Mouse (Mus musculus) bone marrow, adult 2 months (tissue): ENCODE data around the gene Rarb. TPM values are rescaled to one million over a fixed set of nuclear protein-coding genes. Genes with fewer than 3 reads are reported as not detected.

Experiments used
- H3K27ac ChIP-seq: fragments of 200-500 bp; 2 replicates; pipeline ENCODE4 v1.5.1; 2012; ENCODE audit warnings: low read depth, mild to moderate bottlenecking, control low read depth, inconsistent platforms, low read length; ENCODE audit not compliant: control insufficient read depth, poor library complexity, insufficient read depth
- H3K4me1 ChIP-seq: fragments of 200-500 bp; 2 replicates; pipeline ENCODE4 v1.6.1; 2011; ENCODE audit warnings: low read length; ENCODE audit not compliant: control insufficient read depth, insufficient read depth
- H3K4me3 ChIP-seq: fragments of 200-500 bp; replicated peaks from 2 replicates; pipeline ENCODE3; 2011; ENCODE audit warnings: mild to moderate bottlenecking, low read depth, low read length, control low read depth; ENCODE audit not compliant: control insufficient read depth
- CTCF ChIP-seq: fragments of 200-500 bp; IDR thresholded peaks from 2 replicates; pipeline ENCODE4 v1.5.1; 2011; ENCODE audit warnings: low read length, control low read depth; ENCODE audit not compliant: control insufficient read depth, insufficient read depth
- POLR2A ChIP-seq: fragments of 200-500 bp; IDR thresholded peaks from 2 replicates; pipeline ENCODE4 v1.6.1; 2011; ENCODE audit warnings: low read depth, mild to moderate bottlenecking, control low read depth, low read length, borderline replicate concordance; ENCODE audit not compliant: control insufficient read depth
- WGBS: fragments of 180-500 bp; shearing (Covaris S2); methylation state at CpG from one replicate; pipeline ENCODE4 v1.1.7; 2018; 5-methylcytosine and 5-hydroxymethylcytosine counted together
- polyA plus RNA-seq: library from polyadenylated mRNA; stranded (reverse); fragments of >200 nt; gene quantifications from 2 replicates; pipeline ENCODE4 v1.2.4, GENCODE M21; 2011; ENCODE audit warnings: low replicate concordance; ENCODE audit not compliant: missing spikeins, insufficient read depth, insufficient read length

The Rarb gene
- polyA plus RNA-seq, 1 experiment = not detected

DNA sequence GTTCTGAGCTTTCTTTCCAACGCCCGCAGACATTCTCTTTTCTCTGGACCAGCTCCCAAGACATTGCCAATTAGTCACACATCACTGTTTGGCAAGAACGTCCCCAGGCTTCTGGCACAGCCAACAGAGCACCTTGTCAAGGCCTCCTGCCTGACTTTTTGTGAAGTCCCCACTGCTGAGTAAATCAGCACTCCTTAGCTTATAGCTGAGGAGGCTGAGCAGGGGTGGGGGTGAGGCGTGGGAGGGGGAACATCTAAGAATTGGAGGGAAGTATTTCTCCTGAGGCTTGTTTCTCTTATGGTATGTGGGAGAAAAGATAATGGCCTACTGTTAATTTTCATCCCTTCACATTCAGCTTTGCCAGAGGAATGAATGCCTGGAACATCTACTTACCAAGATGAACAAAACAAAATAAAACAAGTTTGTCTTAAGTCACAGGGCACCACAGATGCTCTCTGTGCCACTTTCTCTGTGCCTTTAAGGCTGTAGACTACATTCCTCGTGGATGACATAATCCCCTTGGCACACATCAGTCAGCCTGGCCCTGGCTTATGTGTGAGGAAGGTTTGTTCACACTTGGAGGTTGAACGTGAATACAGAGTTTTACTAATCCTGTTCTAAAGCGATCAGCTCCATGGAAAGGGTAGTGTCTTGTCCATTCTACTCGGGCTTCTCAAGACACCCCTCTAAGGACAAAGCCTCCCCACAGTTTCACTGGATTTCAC is 335.1 kb downstream of the Rarb start:
- Histone ChIP-seq H3K4me3 (no peak overlapping the region), H3K27ac (no peak overlapping the region), H3K4me1 (no peaks in the 10 kb centered on the region)
- WGBS = 78% methylated on average over 8 of the region's 8 CpGs
- TF ChIP-seq POLR2A = no peak
- TF ChIP-seq CTCF = no peak

DNA sequence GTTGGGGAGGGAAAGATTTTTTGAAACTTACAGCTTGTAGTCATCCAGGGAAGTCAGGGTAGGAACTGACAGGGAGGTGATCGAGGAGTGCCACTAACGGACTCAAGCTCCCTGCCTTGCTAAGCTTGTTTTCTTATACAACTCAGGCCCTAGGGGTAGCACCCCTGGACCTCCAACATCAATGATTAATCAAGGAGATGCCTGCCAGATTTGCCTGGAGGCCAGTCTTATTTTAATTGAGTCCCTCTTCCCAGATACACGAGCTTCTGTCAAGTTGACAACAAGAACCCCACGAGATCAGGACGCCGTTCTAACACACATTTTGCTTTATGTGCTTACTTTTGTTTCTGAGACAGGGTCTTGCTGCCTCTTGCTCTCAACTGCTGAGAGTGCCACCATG is 338.3 kb downstream of the Rarb start:
- WGBS = 71% methylated on average over 6 of the region's 6 CpGs

DNA sequence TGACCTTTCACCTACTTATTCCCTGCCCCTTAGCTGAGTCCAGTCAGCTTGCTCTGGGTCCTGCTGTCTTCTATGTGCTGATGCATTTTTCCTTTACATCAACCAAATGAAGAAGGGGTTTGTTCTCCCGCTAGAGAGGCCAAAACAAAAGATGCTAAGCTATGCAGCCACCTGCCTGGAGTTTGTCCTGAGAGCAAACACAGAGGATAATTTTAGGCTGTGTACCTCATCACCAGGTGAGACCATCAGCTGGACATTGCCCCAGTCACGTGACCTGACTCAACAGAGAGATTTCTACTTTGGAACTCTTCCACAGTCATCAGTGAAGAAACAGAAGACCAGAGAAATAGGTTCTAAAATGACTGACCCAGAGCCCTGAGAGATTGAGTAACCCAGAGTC is 339.4 kb downstream of the Rarb start:
- Histone ChIP-seq H3K4me1 (no peaks in the 10 kb centered on the region), H3K27ac (no peak overlapping the region), H3K4me3 (no peak overlapping the region)
- WGBS = 68% methylated on average over 2 of the region's 2 CpGs
- TF ChIP-seq POLR2A (no peak), CTCF (no peak)

More for the DNA sequence above, 338.3 kb downstream of the Rarb start:
- H3K4me3 ChIP-seq = no peak overlapping the region
- no peak overlapping the region for H3K27ac ChIP-seq
- no peaks in the 10 kb centered on the region for H3K4me1 ChIP-seq
- TF ChIP-seq CTCF (no peak), POLR2A (no peak)

DNA sequence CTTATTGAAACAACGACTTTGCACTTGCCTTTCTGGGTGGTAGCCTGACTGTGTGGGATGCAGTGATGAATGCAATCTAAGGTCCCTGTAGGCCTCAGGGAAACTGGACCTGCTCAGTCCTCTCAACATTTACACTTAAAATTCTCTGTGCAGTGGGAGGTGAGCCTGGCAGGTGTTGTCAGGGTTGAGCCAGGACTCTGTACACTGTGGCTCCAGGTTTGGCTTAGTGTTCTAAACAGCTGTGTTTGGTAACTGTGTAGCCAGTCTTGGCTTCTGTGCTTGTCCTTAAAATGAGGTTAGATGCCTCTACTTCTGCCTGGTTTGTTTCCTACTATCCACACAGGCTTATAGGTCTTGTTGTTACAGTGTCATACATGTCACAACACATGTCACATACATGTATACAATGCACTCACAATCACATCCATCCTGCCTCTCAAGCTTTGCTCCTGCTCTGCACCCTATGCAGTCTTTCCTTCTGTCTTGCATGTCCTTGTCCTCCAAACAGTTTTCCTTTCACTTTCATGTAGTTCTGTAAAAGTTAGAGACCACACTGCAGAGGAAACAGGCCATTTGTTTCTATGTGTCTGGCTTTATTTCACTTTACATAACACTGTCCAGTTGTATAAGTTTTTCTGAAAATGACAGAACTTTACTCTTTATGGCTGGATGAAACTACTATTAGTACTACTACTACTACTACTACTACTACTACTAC is 340.2 kb downstream of the Rarb start:
- WGBS = 81% methylated on average over 1 of the region's 1 CpGs
- H3K4me3 ChIP-seq = no peak overlapping the region
- no peak overlapping the region for H3K27ac ChIP-seq
- no peaks in the 10 kb centered on the region for H3K4me1 ChIP-seq
- TF ChIP-seq POLR2A (no peak), CTCF (no peak)

DNA sequence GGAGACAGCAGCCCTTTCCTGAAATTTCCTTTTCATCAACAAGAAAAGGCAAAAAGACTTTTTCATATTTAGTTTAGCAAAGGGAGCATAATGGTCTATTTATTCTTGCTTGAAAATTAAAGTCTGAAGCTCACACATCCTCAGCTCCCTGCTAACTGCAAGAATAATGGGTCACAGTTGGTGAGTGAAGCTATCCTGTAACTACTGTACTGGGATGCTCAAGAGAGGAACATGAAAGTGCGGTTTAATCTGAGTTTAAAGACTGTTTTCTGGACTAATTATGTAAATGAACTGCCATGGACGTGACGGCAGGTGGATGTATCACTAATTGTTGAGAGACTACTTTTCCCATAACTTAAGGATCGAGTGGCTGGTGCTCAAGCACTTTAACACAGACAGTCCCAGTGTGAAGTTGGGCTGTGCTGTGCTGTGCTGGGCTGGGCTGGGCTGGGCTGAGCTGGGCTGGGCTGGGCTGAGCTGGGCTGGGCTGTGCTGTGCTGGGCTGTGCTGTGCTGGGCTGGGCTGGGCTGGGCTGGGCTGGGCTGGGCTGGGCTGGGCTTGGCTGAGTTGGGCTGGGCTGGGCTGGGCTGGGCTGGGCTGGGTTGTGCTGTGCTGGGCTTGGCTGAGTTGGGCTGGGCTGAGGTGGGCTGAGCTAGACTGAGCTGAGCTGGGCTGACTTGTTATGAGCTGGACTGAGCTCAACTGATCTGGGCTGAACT is 370.5 kb downstream of the Rarb start:
- Histone ChIP-seq H3K4me1 (no peaks in the 10 kb centered on the region), H3K27ac (no peak overlapping the region), H3K4me3 (no peak overlapping the region)
- 48% methylated on average over 4 of the region's 4 CpGs for WGBS
- TF ChIP-seq CTCF (no peak), POLR2A (no peak)

DNA sequence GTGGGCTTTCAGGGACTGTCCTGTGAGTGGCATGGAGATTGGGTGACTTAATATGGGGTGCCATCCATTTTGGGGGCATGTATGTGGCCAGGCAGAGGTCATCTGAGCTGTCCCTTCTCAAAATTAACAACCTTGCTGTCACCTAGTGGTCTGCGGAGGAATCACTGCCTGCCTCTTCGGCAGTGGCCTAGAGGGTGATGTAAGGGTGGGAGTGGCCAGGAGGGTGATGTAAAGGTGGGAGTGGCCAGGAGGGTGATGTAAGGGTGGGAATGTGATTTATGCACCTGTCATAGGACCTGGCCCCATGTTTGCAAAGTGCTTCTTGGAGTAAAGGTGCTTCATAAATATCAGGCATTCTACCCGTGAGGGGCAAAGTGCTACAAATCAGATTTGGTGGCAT is 371.4 kb downstream of the Rarb start:
- no peak for TF ChIP-seq POLR2A
- peak; percentile 30 for TF ChIP-seq CTCF
- H3K27ac ChIP-seq = no peak overlapping the region
- H3K4me3 ChIP-seq = no peak overlapping the region
- H3K4me1 ChIP-seq = no peaks in the 10 kb centered on the region
- 33% methylated on average over 3 of the region's 3 CpGs for WGBS

DNA sequence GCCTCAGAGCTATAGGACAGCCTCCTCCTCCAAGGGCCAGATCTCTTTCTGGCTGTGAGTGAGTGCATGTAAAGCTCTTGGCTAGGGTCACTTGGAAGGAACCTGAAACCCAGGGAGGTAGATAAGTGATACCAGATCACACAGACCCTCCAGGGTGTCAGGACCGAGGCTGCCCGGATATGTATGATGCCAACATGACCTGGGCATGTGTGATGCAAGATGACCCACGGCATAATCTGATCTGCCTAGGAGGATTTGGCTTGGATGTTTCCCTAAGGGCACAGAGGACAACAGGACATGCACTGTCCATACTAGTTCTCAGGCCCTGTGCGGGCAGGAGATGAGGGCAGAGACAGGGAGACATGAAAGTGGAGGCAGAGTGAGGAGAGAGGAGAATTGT is 374.1 kb downstream of the Rarb start:
- WGBS = 76% methylated on average over 4 of the region's 4 CpGs

More for the DNA sequence above, 374.1 kb downstream of the Rarb start:
- TF ChIP-seq POLR2A (no peak), CTCF (no peak)
- no peak overlapping the region for H3K4me3 ChIP-seq
- no peaks in the 10 kb centered on the region for H3K4me1 ChIP-seq
- H3K27ac ChIP-seq = no peak overlapping the region
